Mouse (Mus musculus) stomach, embryonic 16.5 days (tissue): Measurements from ENCODE around the gene BC048507. TPM values are rescaled to one million over a fixed set of nuclear protein-coding genes. Genes with fewer than 3 reads are reported as not detected.
"Not testable (repeated sequence)": the region's sequence is repeated elsewhere in the genome, so short reads cannot be mapped to it uniquely, and the experiment has no call there.

Source experiments
- ATAC-seq: fragments of 200-750 bp; cut with Nextera tagmentation; 2 replicates; pipeline ENCODE4 v1.8.0; 2017; ENCODE audit warnings: moderate number of reproducible peaks, moderate TSS enrichment; ENCODE audit not compliant: insufficient read depth, low FRiP score
- H3K27ac ChIP-seq: fragments of 300-500 bp; sonication (generic); 2 replicates; pipeline ENCODE4 v1.5.1; 2014; ENCODE audit warnings: low read length
- H3K27me3 ChIP-seq: fragments of 300-500 bp; sonication (generic); 2 replicates; pipeline ENCODE4 v1.6.1; 2014; ENCODE audit warnings: low read length, control low read depth, mixed read lengths; ENCODE audit not compliant: control insufficient read depth, insufficient read depth
- H3K36me3 ChIP-seq: fragments of 300-500 bp; sonication (generic); 2 replicates; pipeline ENCODE4 v1.6.1; 2014; ENCODE audit warnings: low read length; ENCODE audit not compliant: control insufficient read depth, insufficient read depth
- H3K4me1 ChIP-seq: fragments of 300-500 bp; sonication (generic); 2 replicates; pipeline ENCODE4 v1.6.1; 2014; ENCODE audit warnings: low read length, control low read depth, mixed read lengths; ENCODE audit not compliant: control insufficient read depth, insufficient read depth
- H3K4me2 ChIP-seq: fragments of 300-500 bp; sonication (generic); 2 replicates; pipeline ENCODE4 v1.6.1; 2014; ENCODE audit warnings: low read depth, low read length, mixed read lengths
- H3K4me3 ChIP-seq: fragments of 300-500 bp; sonication (generic); replicated peaks from 2 replicates; pipeline ENCODE4 v1.5.1; 2014; ENCODE audit warnings: mild to moderate bottlenecking, low read length
- H3K9ac ChIP-seq: fragments of 300-500 bp; sonication (generic); 2 replicates; pipeline ENCODE4 v1.6.1; 2014; ENCODE audit warnings: low read length
- H3K9me3 ChIP-seq: fragments of 300-500 bp; sonication (generic); replicated peaks from 2 replicates; pipeline ENCODE4 v1.6.1; 2016; ENCODE audit warnings: low read length, control low read depth; ENCODE audit not compliant: control insufficient read depth
- WGBS: fragments of 180-500 bp; shearing (Covaris S2); extraction: QIAGEN DNeasy Blood & Tissue Kit; methylation state at CpG from one replicate; pipeline ENCODE4 v1.1.7; 2014; 5-methylcytosine and 5-hydroxymethylcytosine counted together
- polyA plus RNA-seq: library from polyadenylated mRNA; unstranded; fragments of >200 nt; fragmentation: Nextera tagmentation; extraction: Ambion mirVana; gene quantifications from 2 replicates; pipeline ENCODE4 v1.2.1, GENCODE M21; 2015

The BC048507 gene
- not detected in 2 replicates for polyA plus RNA-seq

- Histone ChIP-seq H3K9me3 (no peaks in the 10 kb centered on the region), H3K27ac (no peak within 1 kb of the TSS), H3K27me3 (no peaks in the 10 kb centered on the region), H3K4me1 (no peaks in the 10 kb centered on the region), H3K9ac (no peak within 1 kb of the TSS), H3K4me3 (no peak within 1 kb of the TSS), H3K4me2 (no peak within 1 kb of the TSS), H3K36me3 (no peaks in the 10 kb centered on the region)
- 76% methylated on average over 11 of the region's 11 CpGs for WGBS
- no peak for ATAC-seq
Measured at GRCm38 (mm10) chr13:67863026-67863425, at the start of gene BC048507. TSS of gene BC048507 (plus strand) at chr13:67863326.

GRCm38 (mm10) chr13:67813710-67814660 is 49.1 kb upstream of the BC048507 start, which contains the start of gene Zfp273:
TSS of gene Zfp273 (plus strand) at chr13:67813740.
- H3K9me3 ChIP-seq, result peaks cover 6% of the 10 kb centered on the region
- H3K27me3 ChIP-seq, result no peaks in the 10 kb centered on the region
- peak within 1 kb of the TSS; percentile 65 for H3K4me2 ChIP-seq
- peak; percentile 94 for ATAC-seq
- peak within 1 kb of the TSS; percentile 83 for H3K9ac ChIP-seq
- H3K27ac ChIP-seq, result peak within 1 kb of the TSS; percentile 89
- peak within 1 kb of the TSS; percentile 81 for H3K4me3 ChIP-seq
- 3% methylated on average over 31 of the region's 31 CpGs for WGBS
- peaks cover 9% of the 10 kb centered on the region; the same call in 1 of the 2 replicates for H3K36me3 ChIP-seq
- no peaks in the 10 kb centered on the region for H3K4me1 ChIP-seq

GRCm38 (mm10) chr13:67818636-67819035 is 44.5 kb upstream of the BC048507 start:
- Histone ChIP-seq H3K4me2 (no peak overlapping the region), H3K27me3 (no peaks in the 10 kb centered on the region), H3K36me3 (peaks cover 18% of the 10 kb centered on the region), H3K4me1 (no peaks in the 10 kb centered on the region), H3K9me3 (peaks cover 9% of the 10 kb centered on the region), H3K9ac (no peak overlapping the region), H3K27ac (no peak overlapping the region), H3K4me3 (no peak overlapping the region)
- 72% methylated on average over 1 of the region's 1 CpGs for WGBS
- no peak for ATAC-seq

DNA sequence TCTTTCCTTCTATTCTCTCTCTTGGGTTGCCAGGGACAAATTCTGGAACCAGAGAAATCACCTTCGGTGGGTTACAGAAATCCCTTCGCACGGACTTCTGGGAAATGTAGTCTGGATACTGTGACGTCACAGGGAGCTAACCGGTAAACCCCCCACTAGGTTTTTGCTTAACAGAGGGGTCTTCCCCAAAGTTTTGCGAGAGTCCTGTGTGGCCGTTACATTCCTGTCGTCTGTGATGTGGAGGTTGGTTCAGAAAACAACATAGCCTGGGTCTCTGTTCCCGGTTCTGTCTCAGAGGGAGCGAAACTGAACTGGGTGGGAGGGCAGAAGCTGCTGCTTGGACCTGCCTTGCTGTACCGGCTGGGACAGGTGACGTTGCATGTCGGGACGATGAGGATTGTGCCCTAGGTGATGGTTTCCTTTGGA is 32.2 kb upstream of the BC048507 start, which contains the start of gene Gm10037:
Gene Gm10037 (plus strand): TSS at position 196 of the 426 bp plus-strand sequence.
- 2% methylated on average over 14 of the region's 14 CpGs for WGBS
- peak within 1 kb of the TSS; percentile 61 for H3K4me3 ChIP-seq
- H3K9ac ChIP-seq, result peak within 1 kb of the TSS; percentile 73
- peak; percentile 86 for ATAC-seq
- H3K27ac ChIP-seq, result no peak within 1 kb of the TSS
- peaks cover 7% of the 10 kb centered on the region; the same call in 1 of the 2 replicates for H3K36me3 ChIP-seq
- H3K4me1 ChIP-seq, result no peaks in the 10 kb centered on the region
- H3K27me3 ChIP-seq, result no peaks in the 10 kb centered on the region
- H3K9me3 ChIP-seq, result 0 out of 2 replicates have a peak, but pooled peaks cover 3% of the 10 kb centered on the region
- H3K4me2 ChIP-seq, result peak within 1 kb of the TSS; percentile 68

- not testable (repeated sequence) for H3K36me3 ChIP-seq, H3K4me2 ChIP-seq, H3K4me1 ChIP-seq, H3K27me3 ChIP-seq, H3K9me3 ChIP-seq, H3K9ac ChIP-seq, H3K4me3 ChIP-seq, ATAC-seq, H3K27ac ChIP-seq
Measured at GRCm38 (mm10) chr13:67833137-67833536, 30.0 kb upstream of the BC048507 start.

DNA sequence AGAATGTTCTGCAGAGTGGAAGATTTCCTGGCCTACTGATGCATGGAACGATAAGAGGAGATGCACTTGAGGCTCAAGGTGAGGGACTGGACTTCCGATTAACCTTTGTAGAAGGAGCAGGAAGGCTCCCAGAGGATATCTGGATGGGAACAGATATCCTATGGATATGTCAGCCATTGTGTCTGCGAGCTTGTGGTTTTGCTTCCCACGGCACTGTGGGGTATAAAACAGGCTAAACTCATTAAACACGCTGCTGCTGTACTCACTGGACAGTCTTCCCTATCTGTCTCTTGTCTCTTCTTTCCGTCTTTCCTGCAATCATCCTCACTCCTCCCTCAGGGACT is 19.4 kb upstream of the BC048507 start:
- whole genome bisulfite sequencing, result 41% methylated on average over 6 of the region's 6 CpGs
- Histone ChIP-seq H3K4me3 (peak overlapping the region; percentile 43), H3K9ac (peak overlapping the region; percentile 74)

DNA sequence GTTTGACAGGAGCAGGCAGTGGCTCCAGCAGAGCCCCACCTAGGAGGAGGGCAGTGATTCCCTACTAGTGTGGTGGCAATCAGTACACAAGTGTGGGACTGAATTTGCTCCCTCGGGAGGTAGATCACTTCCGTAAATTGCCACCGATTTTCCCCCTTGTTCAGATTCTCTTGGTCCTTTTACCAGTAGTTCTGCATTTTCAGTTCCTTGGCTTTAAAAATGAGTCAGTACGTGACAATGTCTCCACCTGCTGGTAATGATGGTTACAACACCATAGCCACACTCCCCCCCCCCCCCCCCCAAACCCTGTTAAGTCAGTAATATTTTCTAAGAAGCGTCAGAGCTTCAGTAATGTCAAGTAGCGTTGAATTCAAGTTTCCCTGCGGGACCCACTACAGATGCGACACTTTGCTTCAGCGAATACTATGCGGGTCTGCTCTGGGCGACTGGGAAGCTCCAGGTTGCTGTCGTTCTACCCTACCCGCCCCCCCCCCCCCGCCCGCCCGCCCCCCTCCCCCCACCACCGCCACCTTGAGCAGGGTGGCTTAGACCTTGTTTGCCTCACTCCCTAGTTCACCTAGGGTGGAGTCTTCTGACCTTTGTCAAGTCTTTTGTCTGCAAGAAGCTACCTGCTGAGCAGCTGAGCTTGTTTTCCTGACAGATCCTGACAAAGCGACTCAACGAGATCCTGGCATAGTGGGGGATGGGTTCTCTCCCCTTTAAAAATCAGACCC is 18.8 kb upstream of the BC048507 start:
- Histone ChIP-seq H3K27me3 (no peaks in the 10 kb centered on the region), H3K36me3 (no peaks in the 10 kb centered on the region), H3K9ac (peak overlapping the region; percentile 74), H3K9me3 (no peaks in the 10 kb centered on the region), H3K4me2 (peak overlapping the region; percentile 59), H3K27ac (no peak overlapping the region), H3K4me3 (peak overlapping the region; percentile 43), H3K4me1 (peaks cover 6% of the 10 kb centered on the region; the same call in 1 of the 2 replicates)
- WGBS, result under 1% methylated on average over 14 of the region's 19 CpGs
- no peak for ATAC-seq

More for the DNA sequence above, 19.4 kb upstream of the BC048507 start:
- Histone ChIP-seq H3K36me3 (no peaks in the 10 kb centered on the region), H3K27me3 (no peaks in the 10 kb centered on the region), H3K4me1 (peaks cover 6% of the 10 kb centered on the region; the same call in 1 of the 2 replicates), H3K9me3 (no peaks in the 10 kb centered on the region), H3K4me2 (peak overlapping the region; percentile 59), H3K27ac (no peak overlapping the region)
- ATAC-seq, result no peak

DNA sequence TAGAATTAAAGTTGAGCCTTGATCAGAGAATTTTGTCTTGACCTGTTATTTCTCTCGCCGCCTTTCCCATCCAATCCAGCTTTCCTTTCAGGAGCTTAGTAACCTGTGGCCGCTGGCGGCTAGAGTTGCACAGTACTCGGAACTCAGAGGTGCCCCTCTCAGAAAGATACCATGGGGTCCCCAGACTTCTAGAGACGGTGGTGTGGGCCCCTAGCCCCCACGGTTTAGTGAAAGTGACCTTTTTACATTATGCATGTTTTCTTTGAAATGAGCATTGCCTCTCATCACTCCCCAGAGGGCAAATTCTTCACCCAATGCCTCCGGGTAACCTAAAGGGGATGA is 18.3 kb upstream of the BC048507 start:
- peak overlapping the region; percentile 74 for H3K9ac ChIP-seq
- H3K4me2 ChIP-seq, result peak overlapping the region; percentile 59
- H3K9me3 ChIP-seq, result no peaks in the 10 kb centered on the region
- no peaks in the 10 kb centered on the region for H3K27me3 ChIP-seq
- peaks cover 6% of the 10 kb centered on the region; the same call in 1 of the 2 replicates for H3K4me1 ChIP-seq
- H3K36me3 ChIP-seq, result no peaks in the 10 kb centered on the region
- WGBS, result 23% methylated on average over 8 of the region's 8 CpGs
- no peak; the same call in 1 of the 2 replicates for ATAC-seq
- H3K4me3 ChIP-seq, result peak overlapping the region; percentile 43
- no peak overlapping the region for H3K27ac ChIP-seq

GRCm38 (mm10) chr13:67850361-67850760 is 12.8 kb upstream of the BC048507 start:
- WGBS, result 68% methylated on average over 3 of the region's 3 CpGs

More at GRCm38 (mm10) chr13:67850361-67850760, 12.8 kb upstream of the BC048507 start:
- no peaks in the 10 kb centered on the region for H3K9me3 ChIP-seq
- H3K27me3 ChIP-seq, result no peaks in the 10 kb centered on the region
- H3K9ac ChIP-seq, result no peak overlapping the region
- H3K27ac ChIP-seq, result no peak overlapping the region
- H3K4me3 ChIP-seq, result no peak overlapping the region
- H3K4me2 ChIP-seq, result no peak overlapping the region
- no peaks in the 10 kb centered on the region for H3K36me3 ChIP-seq
- no peak for ATAC-seq
- no peaks in the 10 kb centered on the region for H3K4me1 ChIP-seq
